Mouse (Mus musculus): ENCODE data around the gene Parl.

DNA sequence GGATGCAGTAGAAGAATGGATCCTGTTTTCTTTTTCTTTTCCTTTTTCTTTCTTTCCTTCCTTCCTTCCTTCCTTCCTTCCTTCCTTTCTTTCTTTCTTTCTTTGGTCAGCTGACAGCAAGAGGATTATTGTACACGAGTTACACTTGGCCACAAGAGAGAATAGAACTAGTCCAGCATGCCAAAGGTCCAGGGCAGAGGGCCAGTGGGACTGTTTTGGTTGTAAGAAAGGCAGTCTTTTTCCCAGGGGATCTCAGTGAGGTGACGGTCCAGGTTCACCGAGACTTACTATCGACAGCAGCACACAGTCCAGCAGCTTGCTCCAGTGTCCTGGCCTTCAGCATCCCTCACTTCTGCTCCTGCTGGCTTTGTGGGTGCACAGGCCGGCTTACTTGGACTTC, 26.1 kb upstream of the Parl start:
- TF ChIP-seq CTCF (conservative IDR thresholded peaks at IDR 0.05; ENCODE audit: insufficient read depth, insufficient read length, low read depth, low read length) (no peak), POLR2A (IDR thresholded peaks at IDR 0.05; ENCODE audit: low read depth, low read length) (no peak)

All from kidney, adult 2 months (tissue).